Mouse (Mus musculus) neural tube, embryonic 14.5 days (tissue): ENCODE results near the gene Zdhhc23. TPM values are rescaled to one million over a fixed set of nuclear protein-coding genes. Genes with fewer than 3 reads are reported as not detected.

ENCODE experiments used
- microRNA-seq: library from miRNA; unstranded; fragments of <30 nt; microRNA quantifications from one replicate; pipeline ENCODE4, GENCODE M21; 2016
- polyA plus RNA-seq: library from polyadenylated mRNA; unstranded; fragments of >200 nt; fragmentation: Nextera tagmentation; extraction: Ambion mirVana; gene quantifications from 2 replicates; pipeline ENCODE4 v1.2.1, GENCODE M21; 2014

The Zdhhc23 gene
- polyA plus RNA-seq, 1 experiment from 2014 or later = 3.8 TPM

Small RNAs within 50 kb of the gene (microRNA-seq; reads per million reads assigned to microRNA genes)
- not detected for gene Mir3470b

Other genes starting within 250 kb of the Zdhhc23 start
- gene Drd3, start 225.8 kb downstream of the Zdhhc23 start, polyA plus RNA-seq = not detected in 2 replicates
- gene Ccdc191, start 90.0 kb downstream of the Zdhhc23 start, polyA plus RNA-seq = 5.9 and 6.2 TPM in 2 replicates
- 24.8 and 25.0 TPM in 2 replicates for gene Qtrt2, start 53.0 kb downstream of the Zdhhc23 start, polyA plus RNA-seq
- 2.0 and 3.5 TPM in 2 replicates for gene Gramd1c, start 83.6 kb upstream of the Zdhhc23 start, polyA plus RNA-seq
- gene Atp6v1a, start 159.9 kb upstream of the Zdhhc23 start, polyA plus RNA-seq = 163 and 182 TPM in 2 replicates
- 37.7 and 45.7 TPM in 2 replicates for gene Naa50, start 160.0 kb upstream of the Zdhhc23 start, polyA plus RNA-seq
- 4.6 and 5.8 TPM in 2 replicates for gene Usf3, start 193.5 kb upstream of the Zdhhc23 start, polyA plus RNA-seq